Mouse (Mus musculus) small intestine, adult 2 months (tissue): ENCODE measurements around the gene Tlcd1.

Experiments
- CTCF ChIP-seq: fragments of 200-500 bp; IDR thresholded peaks from 2 replicates; pipeline ENCODE4 v1.5.1; 2012; ENCODE audit warnings: low read depth, mild to moderate bottlenecking, control low read depth, inconsistent platforms, low read length, moderate library complexity, mixed read lengths; ENCODE audit not compliant: insufficient replicate concordance, insufficient read length; ENCODE audit errors: extremely low read depth
- POLR2A ChIP-seq: fragments of 200-500 bp; IDR thresholded peaks from 2 replicates; pipeline ENCODE4 v1.6.1; 2012; ENCODE audit warnings: low read depth, mild to moderate bottlenecking, control low read depth, inconsistent platforms, low read length, moderate library complexity

DNA sequence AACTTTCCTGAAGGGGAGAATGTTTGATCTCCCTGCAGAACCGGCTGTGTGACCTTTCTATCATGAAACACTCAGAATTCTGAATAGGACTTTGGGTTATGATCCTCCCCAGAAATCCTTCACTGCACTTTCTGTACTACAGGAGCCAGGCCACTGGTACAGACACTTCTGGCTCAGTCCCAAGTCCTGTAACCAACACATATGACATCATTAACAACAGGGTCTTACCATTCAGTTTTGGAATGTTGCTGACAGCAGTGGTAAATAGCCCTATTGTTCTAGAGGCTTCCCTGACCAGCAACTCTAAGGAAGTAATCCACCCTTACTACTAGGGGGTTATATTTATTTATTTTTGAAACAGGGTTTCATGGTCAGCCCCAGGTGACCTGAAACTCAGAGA, 16.6 kb downstream of the Tlcd1 start, which contains the start of gene Proca1:
- TF ChIP-seq CTCF: no peak
- TF ChIP-seq POLR2A: no peak
